Comparison of ENCODE assay signal across 23 mouse cellular contexts in genomic region chr13:118791753-118792152, GRCm38 (mm10).
DNase-seq lines count a peak whose midpoint lies in the region; ATAC-seq lines count a peak whose summit lies in the region.
"Had no signal": no experiment of that assay in that cellular context is flagged by ENCODE, and none has a peak within 500 bp of the region (broad histone marks: within the 10 kb centered on the region; RNA-seq: fewer than 3 reads in every experiment).

No protein-coding gene starts in this region.

- H3K36me3 ChIP-seq in embryonic facial prominence, embryonic 11.5 days (replicated peaks; ENCODE audit: control insufficient read depth, insufficient read depth, low read depth, low read length) = no peaks in the 10 kb centered on the region
- H3K36me3 ChIP-seq in embryonic facial prominence, embryonic 10.5 days (replicated peaks) = no peaks in the 10 kb centered on the region
- no peaks in the 10 kb centered on the region for H3K36me3 ChIP-seq in midbrain, embryonic 11.5 days (ENCODE audit: control insufficient read depth, insufficient read depth, low read length)
- H3K36me3 ChIP-seq: embryonic facial prominence, embryonic 12.5 days; hindbrain, embryonic 15.5 days; intestine, embryonic 15.5 days; liver, embryonic 13.5 days; lung, embryonic 15.5 days; midbrain, embryonic 13.5 days had no signal

- intact Hi-C loops in left cerebral cortex, postnatal 36 days (cut with DNase I) = no loop called here

- no peak overlapping the region for H3K4me2 ChIP-seq in embryonic facial prominence, embryonic 11.5 days (ENCODE audit: low read depth, low read length)
- no peak overlapping the region for H3K4me2 ChIP-seq in midbrain, embryonic 11.5 days
- H3K4me2 ChIP-seq: embryonic facial prominence, embryonic 12.5 days; hindbrain, embryonic 15.5 days; intestine, embryonic 15.5 days; liver, embryonic 13.5 days; lung, embryonic 15.5 days; midbrain, embryonic 13.5 days had no signal

- H3K27ac ChIP-seq in embryonic facial prominence, embryonic 11.5 days (replicated peaks; ENCODE audit: low read depth, low read length) = no peak overlapping the region
- no peak overlapping the region for H3K27ac ChIP-seq in embryonic facial prominence, embryonic 10.5 days (replicated peaks)
- no peak overlapping the region for H3K27ac ChIP-seq in midbrain, embryonic 11.5 days (ENCODE audit: low read depth, low read length)
- H3K27ac ChIP-seq: embryonic facial prominence, embryonic 12.5 days; gastrocnemius, adult 2 months; hindbrain, embryonic 15.5 days; intestine, embryonic 15.5 days; liver, embryonic 13.5 days; lung, embryonic 15.5 days; midbrain, embryonic 13.5 days had no signal

- no peak for ATAC-seq in embryonic facial prominence, embryonic 11.5 days (replicated peaks; ENCODE audit: insufficient number of reproducible peaks, low FRiP score, low TSS enrichment, low read depth)
- no peak for ATAC-seq in midbrain, embryonic 11.5 days (ENCODE audit: low FRiP score)
- ATAC-seq: CD4-positive, CD25-positive, alpha-beta regulatory T cell, adult 4 months; forebrain, embryonic 14.5 days; intestine, embryonic 15.5 days; midbrain, embryonic 13.5 days had no signal

- no peak overlapping the region for H3K9ac ChIP-seq in embryonic facial prominence, embryonic 11.5 days (replicated peaks; ENCODE audit: low read length)
- H3K9ac ChIP-seq in midbrain, embryonic 11.5 days (ENCODE audit: low read length) = no peak overlapping the region
- H3K9ac ChIP-seq: embryonic facial prominence, embryonic 12.5 days; hindbrain, embryonic 15.5 days; intestine, embryonic 15.5 days; liver, embryonic 13.5 days; lung, embryonic 15.5 days; midbrain, embryonic 13.5 days had no signal

- no peaks in the 10 kb centered on the region for H3K27me3 ChIP-seq in embryonic facial prominence, embryonic 11.5 days (ENCODE audit: control insufficient read depth, insufficient read depth, low read length)
- no peaks in the 10 kb centered on the region for H3K27me3 ChIP-seq in embryonic facial prominence, embryonic 10.5 days (replicated peaks; ENCODE audit: low read depth, poor library complexity, severe bottlenecking)
- H3K27me3 ChIP-seq in midbrain, embryonic 11.5 days (ENCODE audit: control insufficient read depth, insufficient read depth, low read length) = no peaks in the 10 kb centered on the region
- H3K27me3 ChIP-seq: embryonic facial prominence, embryonic 12.5 days; hindbrain, embryonic 15.5 days; intestine, embryonic 15.5 days; liver, embryonic 13.5 days; lung, embryonic 15.5 days; midbrain, embryonic 13.5 days had no signal

- 32% methylated on average over 4 of the region's 4 CpGs for WGBS in embryonic facial prominence, embryonic 11.5 days
- 48% methylated on average over 4 of the region's 4 CpGs for WGBS in embryonic facial prominence, embryonic 10.5 days
- 76% methylated on average over 4 of the region's 4 CpGs for WGBS in midbrain, embryonic 11.5 days

- DNase-seq in embryonic facial prominence, embryonic 11.5 days (ENCODE audit: low spot score) = peak; percentile 35
- no peak for DNase-seq in embryonic facial prominence, embryonic 10.5 days (ENCODE audit: low spot score)
- DNase-seq in frontal cortex, postnatal 14 days (ENCODE audit: low spot score in 2 of 2) = peak; percentile 6 to 14
- DNase-seq in left cerebral cortex, postnatal 36 days (ENCODE audit: low spot score in 2 of 2) = peak; percentile 30 to 48
- peak; percentile 28 for DNase-seq in right cerebral cortex, postnatal 14 days
- no peak for DNase-seq in gastrocnemius, postnatal 10 days
- no peak for DNase-seq in urinary bladder, adult 2 months (ENCODE audit: low spot score)
- DNase-seq in midbrain, embryonic 11.5 days (ENCODE audit: low spot score, missing footprints) = no peak
- DNase-seq: cerebellum, adult 2 months; gastrocnemius, adult 2 months; heart, adult 18-20 months; heart, postnatal 36 days; kidney, adult 9 months; kidney, postnatal 36 days; liver, embryonic 13.5 days; thymus, postnatal 36 days had no signal

- H3K4me3 ChIP-seq in embryonic facial prominence, embryonic 11.5 days (ENCODE audit: low read depth, low read length) = no peak overlapping the region
- no peak overlapping the region for H3K4me3 ChIP-seq in embryonic facial prominence, embryonic 10.5 days
- no peak overlapping the region for H3K4me3 ChIP-seq in midbrain, embryonic 11.5 days (ENCODE audit: low read depth, low read length)
- H3K4me3 ChIP-seq: embryonic facial prominence, embryonic 12.5 days; gastrocnemius, adult 2 months; hindbrain, embryonic 15.5 days; intestine, embryonic 15.5 days; liver, embryonic 13.5 days; lung, embryonic 15.5 days; midbrain, embryonic 13.5 days had no signal

- H3K9me3 ChIP-seq in embryonic facial prominence, embryonic 11.5 days (replicated peaks; ENCODE audit: control insufficient read depth, low read length) = no peaks in the 10 kb centered on the region
- H3K9me3 ChIP-seq in embryonic facial prominence, embryonic 10.5 days = no peaks in the 10 kb centered on the region
- no peaks in the 10 kb centered on the region for H3K9me3 ChIP-seq in midbrain, embryonic 11.5 days (ENCODE audit: control insufficient read depth, low read length)
- H3K9me3 ChIP-seq: embryonic facial prominence, embryonic 12.5 days; hindbrain, embryonic 15.5 days; intestine, embryonic 15.5 days; liver, embryonic 13.5 days; lung, embryonic 15.5 days; midbrain, embryonic 13.5 days had no signal

- H3K4me1 ChIP-seq in embryonic facial prominence, embryonic 11.5 days (ENCODE audit: control insufficient read depth, insufficient read depth, low read length) = no peaks in the 10 kb centered on the region
- H3K4me1 ChIP-seq in embryonic facial prominence, embryonic 10.5 days = peaks cover 12% of the 10 kb centered on the region; the same call in 1 of the 2 replicates
- H3K4me1 ChIP-seq in midbrain, embryonic 11.5 days (ENCODE audit: control insufficient read depth, insufficient read depth, low read length) = no peaks in the 10 kb centered on the region
- H3K4me1 ChIP-seq: hindbrain, embryonic 15.5 days; intestine, embryonic 15.5 days; liver, embryonic 13.5 days; lung, embryonic 15.5 days; midbrain, embryonic 13.5 days had no signal

Comparison
In these comparisons a context has a peak if more than half of its experiments do, and no peak if none do; other contexts are left out.
1. DNase-seq: peak in embryonic facial prominence, embryonic 11.5 days (single experiment), frontal cortex, postnatal 14 days (2 of 2), left cerebral cortex, postnatal 36 days (2 of 2) and right cerebral cortex, postnatal 14 days (single experiment); none in embryonic facial prominence, embryonic 10.5 days (single experiment), gastrocnemius, postnatal 10 days (single experiment), urinary bladder, adult 2 months (single experiment) and midbrain, embryonic 11.5 days (single experiment).